ENCODE assay signal across 8 mouse cellular contexts in genomic region chr8:75088989-75089881, GRCm38 (mm10). TPM values are rescaled to one million over a fixed set of nuclear protein-coding genes. Genes with fewer than 3 reads are reported as not detected.
DNase-seq lines count a peak whose midpoint lies in the region; ATAC-seq and TF ChIP-seq lines count a peak whose summit lies in the region.

No protein-coding gene starts in this region.

- H3K9me3 ChIP-seq in embryonic facial prominence, embryonic 11.5 days (replicated peaks; ENCODE audit: control insufficient read depth, low read length) = no peaks in the 10 kb centered on the region
- no peaks in the 10 kb centered on the region for H3K9me3 ChIP-seq in intestine, postnatal 0 days (ENCODE audit: control insufficient read depth)
- H3K9me3 ChIP-seq in megakaryocyte, embryonic 14.5 days = peaks cover 2% of the 10 kb centered on the region; the same call in 1 of the 2 replicates

- intact Hi-C loops in left cerebral cortex, postnatal 14 days (cut with DNase I) = no loop called here

- H3K4me2 ChIP-seq in embryonic facial prominence, embryonic 11.5 days (ENCODE audit: low read depth, low read length) = 0 out of 2 replicates have a peak overlapping the region, but pooled peaks have one; percentile 8
- peak overlapping the region; percentile 57 for H3K4me2 ChIP-seq in intestine, postnatal 0 days (replicated peaks; ENCODE audit: low read depth)

- peak; percentile 19; the same call in 1 of the 2 replicates for TF ChIP-seq CTCF in intestine, postnatal 0 days (IDR thresholded peaks at IDR 0.05; ENCODE audit: low read depth)

- H3K36me3 ChIP-seq in embryonic facial prominence, embryonic 11.5 days (replicated peaks; ENCODE audit: control insufficient read depth, insufficient read depth, low read depth, low read length) = no peaks in the 10 kb centered on the region
- no peaks in the 10 kb centered on the region for H3K36me3 ChIP-seq in intestine, postnatal 0 days (ENCODE audit: control insufficient read depth, insufficient read depth)
- H3K36me3 ChIP-seq in megakaryocyte, embryonic 14.5 days (replicated peaks; ENCODE audit: low read length) = no peaks in the 10 kb centered on the region

- no peak for ATAC-seq in embryonic facial prominence, embryonic 11.5 days (replicated peaks; ENCODE audit: insufficient number of reproducible peaks, low FRiP score, low TSS enrichment, low read depth)
- peak; percentile 69 for ATAC-seq in granulocyte monocyte progenitor cell, adult 5-6 weeks (replicated peaks; ENCODE audit: poor library complexity, severe bottlenecking)
- peak; percentile 75 for ATAC-seq in intestine, postnatal 0 days
- ATAC-seq in inflammation-experienced regulatory T-cells, adult 6 months = no peak

- 31% methylated on average over 6 of the region's 6 CpGs for WGBS in embryonic facial prominence, embryonic 11.5 days
- WGBS in intestine, postnatal 0 days = 6% methylated on average over 6 of the region's 6 CpGs

- peak; percentile 88 to 95 for DNase-seq in adrenal gland, adult (ENCODE audit: inconsistent age in 2 of 2, low spot score in 1 of 2)
- peak; percentile 90 for DNase-seq in embryonic facial prominence, embryonic 11.5 days (ENCODE audit: low spot score)
- peak; percentile 76 to 95 for DNase-seq in left cerebral cortex, postnatal 14 days (ENCODE audit: low spot score in 2 of 2)
- DNase-seq in right cerebral cortex, postnatal 10 days (ENCODE audit: low spot score in 2 of 2) = peak; percentile 80 to 87

- H3K4me1 ChIP-seq in embryonic facial prominence, embryonic 11.5 days (ENCODE audit: control insufficient read depth, insufficient read depth, low read length) = no peaks in the 10 kb centered on the region
- peaks cover 9% of the 10 kb centered on the region; the same call in 1 of the 2 replicates for H3K4me1 ChIP-seq in intestine, postnatal 0 days (replicated peaks; ENCODE audit: control insufficient read depth, insufficient read depth, low read length)
- peaks cover 78% of the 10 kb centered on the region for H3K4me1 ChIP-seq in megakaryocyte, embryonic 14.5 days

- peak overlapping the region; percentile 48 for H3K9ac ChIP-seq in embryonic facial prominence, embryonic 11.5 days (replicated peaks; ENCODE audit: low read length)
- peak overlapping the region; percentile 23; the same call in 1 of the 2 replicates for H3K9ac ChIP-seq in intestine, postnatal 0 days (ENCODE audit: low read depth, low read length)

- no peaks in the 10 kb centered on the region for H3K27me3 ChIP-seq in embryonic facial prominence, embryonic 11.5 days (ENCODE audit: control insufficient read depth, insufficient read depth, low read length)
- H3K27me3 ChIP-seq in intestine, postnatal 0 days (replicated peaks; ENCODE audit: control insufficient read depth, insufficient read depth, low read length) = no peaks in the 10 kb centered on the region
- H3K27me3 ChIP-seq in megakaryocyte, embryonic 14.5 days (replicated peaks) = peaks cover 21% of the 10 kb centered on the region

- no peak overlapping the region for H3K4me3 ChIP-seq in embryonic facial prominence, embryonic 11.5 days (ENCODE audit: low read depth, low read length)
- H3K4me3 ChIP-seq in intestine, postnatal 0 days (ENCODE audit: low read depth, low read length) = peak overlapping the region; percentile 20
- peak overlapping the region; percentile 87 for H3K4me3 ChIP-seq in megakaryocyte, embryonic 14.5 days (replicated peaks)

- no peak overlapping the region for H3K27ac ChIP-seq in embryonic facial prominence, embryonic 11.5 days (replicated peaks; ENCODE audit: low read depth, low read length)
- peak overlapping the region; percentile 69 for H3K27ac ChIP-seq in intestine, postnatal 0 days (ENCODE audit: low read depth, low read length)

RNA-seq across cellular contexts. Expression of gene Hmox1, which starts 4.2 kb away (rescaled TPM):
- polyA plus RNA-seq in embryonic facial prominence, embryonic 11.5 days (2014; fragmentation: Nextera tagmentation; extraction: Ambion mirVana) = 16.0 and 18.0 TPM in 2 replicates
- total RNA-seq in granulocyte monocyte progenitor cell, adult 5-6 weeks (2014; fragmentation: Nextera tagmentation) = 2.5 and 7.4 TPM in 2 replicates
- total RNA-seq in granulocyte monocyte progenitor cell, adult 5-6 weeks (2017) = 1.4 and 2.2 TPM in 2 replicates
- 35.9 and 72.7 TPM in 2 replicates for polyA plus RNA-seq in intestine, postnatal 0 days (2015; fragmentation: Nextera tagmentation; extraction: Ambion mirVana)
- 1 to 10 TPM; 4.3 to 5.1 TPM for total RNA-seq in left cerebral cortex, postnatal 14 days (2021)
- polyA plus RNA-seq in megakaryocyte, embryonic 14.5 days (2012; ENCODE audit: insufficient read depth, low replicate concordance) = 17.6 and 46.0 TPM in 2 replicates
- polyA plus RNA-seq in inflammation-experienced regulatory T-cells, adult 6 months (2017; shearing (Covaris generic)) = 1 to 10 TPM; 6.3 to 8.2 (median 7.8) TPM

RNA-seq across cellular contexts. Expression of gene Mcm5, which starts 20.1 kb away (rescaled TPM):
- polyA plus RNA-seq in embryonic facial prominence, embryonic 11.5 days (2014; fragmentation: Nextera tagmentation; extraction: Ambion mirVana) = 226 and 240 TPM in 2 replicates
- total RNA-seq in granulocyte monocyte progenitor cell, adult 5-6 weeks (2014; fragmentation: Nextera tagmentation) = 200 and 228 TPM in 2 replicates
- total RNA-seq in granulocyte monocyte progenitor cell, adult 5-6 weeks (2017) = 271 and 288 TPM in 2 replicates
- polyA plus RNA-seq in intestine, postnatal 0 days (2015; fragmentation: Nextera tagmentation; extraction: Ambion mirVana) = 21.3 and 23.9 TPM in 2 replicates
- total RNA-seq in left cerebral cortex, postnatal 14 days (2021) = 1 to 10 TPM; 6.9 to 8.0 TPM
- 10.9 and 16.7 TPM in 2 replicates for polyA plus RNA-seq in megakaryocyte, embryonic 14.5 days (2012; ENCODE audit: insufficient read depth, low replicate concordance)
- 10 to 100 TPM; 32.1 to 95.9 (median 36.2) TPM for polyA plus RNA-seq in inflammation-experienced regulatory T-cells, adult 6 months (2017; shearing (Covaris generic))

RNA-seq across cellular contexts. Expression of gene Tom1, which starts 55.7 kb away (rescaled TPM):
- polyA plus RNA-seq in embryonic facial prominence, embryonic 11.5 days (2014; fragmentation: Nextera tagmentation; extraction: Ambion mirVana) = 26.3 and 32.4 TPM in 2 replicates
- 30.1 and 40.2 TPM in 2 replicates for total RNA-seq in granulocyte monocyte progenitor cell, adult 5-6 weeks (2014; fragmentation: Nextera tagmentation)
- 20.2 and 48.9 TPM in 2 replicates for total RNA-seq in granulocyte monocyte progenitor cell, adult 5-6 weeks (2017)
- 47.7 and 47.8 TPM in 2 replicates for polyA plus RNA-seq in intestine, postnatal 0 days (2015; fragmentation: Nextera tagmentation; extraction: Ambion mirVana)
- total RNA-seq in left cerebral cortex, postnatal 14 days (2021) = 10 to 100 TPM; 40.7 to 41.8 TPM
- 36.8 and 115 TPM in 2 replicates for polyA plus RNA-seq in megakaryocyte, embryonic 14.5 days (2012; ENCODE audit: insufficient read depth, low replicate concordance)
- polyA plus RNA-seq in inflammation-experienced regulatory T-cells, adult 6 months (2017; shearing (Covaris generic)) = 10 to 100 TPM; 13.7 to 24.0 (median 15.1) TPM

Comparison
In these comparisons a context has a peak if more than half of its experiments do, and no peak if none do; other contexts are left out.
1. ATAC-seq: peak in granulocyte monocyte progenitor cell, adult 5-6 weeks (single experiment) and intestine, postnatal 0 days (single experiment); none in embryonic facial prominence, embryonic 11.5 days (single experiment) and inflammation-experienced regulatory T-cells, adult 6 months (single experiment).
2. Peak in every context shown above with its lines, with median percentiles within 50 percentile points of each other: DNase-seq.